Mouse (Mus musculus) neural tube, embryonic 15.5 days (tissue): ENCODE results near the gene Ncor2. TPM values are rescaled to one million over a fixed set of nuclear protein-coding genes. Genes with fewer than 3 reads are reported as not detected.

Experiments used
- ATAC-seq: fragments of 200-750 bp; cut with Nextera tagmentation; 2 replicates; pipeline ENCODE4 v1.8.0; 2017; ENCODE audit warnings: mild to moderate bottlenecking, moderate TSS enrichment, moderate library complexity; ENCODE audit not compliant: low FRiP score
- H3K27ac ChIP-seq: fragments of 300-500 bp; sonication (generic); replicated peaks from 2 replicates; pipeline ENCODE4 v1.5.1; 2015; ENCODE audit warnings: mild to moderate bottlenecking, inconsistent platforms
- H3K27me3 ChIP-seq: fragments of 300-500 bp; sonication (generic); replicated peaks from 2 replicates; pipeline ENCODE4 v1.6.1; 2015; ENCODE audit warnings: inconsistent platforms
- H3K36me3 ChIP-seq: fragments of 300-500 bp; sonication (generic); 2 replicates; pipeline ENCODE4 v1.6.1; 2015; ENCODE audit warnings: inconsistent platforms
- H3K4me1 ChIP-seq: fragments of 300-500 bp; sonication (generic); 2 replicates; pipeline ENCODE4 v1.6.1; 2015; ENCODE audit warnings: inconsistent platforms
- H3K4me2 ChIP-seq: fragments of 300-500 bp; sonication (generic); 2 replicates; pipeline ENCODE4 v1.6.1; 2015; ENCODE audit warnings: inconsistent platforms, mild to moderate bottlenecking, moderate library complexity
- H3K4me3 ChIP-seq: fragments of 300-500 bp; sonication (generic); replicated peaks from 2 replicates; pipeline ENCODE4 v1.5.1; 2015; ENCODE audit warnings: mild to moderate bottlenecking, inconsistent platforms
- H3K9ac ChIP-seq: fragments of 300-500 bp; sonication (generic); replicated peaks from 2 replicates; pipeline ENCODE4 v1.6.1; 2015; ENCODE audit warnings: mild to moderate bottlenecking, inconsistent platforms
- H3K9me3 ChIP-seq: fragments of 300-500 bp; sonication (generic); replicated peaks from 2 replicates; pipeline ENCODE4 v1.6.1; 2016; ENCODE audit warnings: inconsistent platforms
- WGBS: fragments of 180-500 bp; shearing (Covaris S2); methylation state at CpG from one replicate; pipeline ENCODE4 v1.1.7; 2015; ENCODE audit warnings: mixed read lengths; 5-methylcytosine and 5-hydroxymethylcytosine counted together
- polyA plus RNA-seq: library from polyadenylated mRNA; unstranded; fragments of >200 nt; fragmentation: Nextera tagmentation; extraction: Ambion mirVana; gene quantifications from 2 replicates; pipeline ENCODE4 v1.2.1, GENCODE M21; 2015

The Ncor2 gene
- polyA plus RNA-seq, 1 experiment from 2014 or later: 24.2 TPM

GRCm38 (mm10) chr5:125176370-125176766, 2.7 kb downstream of the Ncor2 start:
- H3K4me1 ChIP-seq: peaks cover 74% of the 10 kb centered on the region
- H3K27ac ChIP-seq: peak overlapping the region; percentile 92
- no peaks in the 10 kb centered on the region for H3K36me3 ChIP-seq
- H3K9ac ChIP-seq: peak overlapping the region; percentile 87
- H3K27me3 ChIP-seq: no peaks in the 10 kb centered on the region
- no peaks in the 10 kb centered on the region for H3K9me3 ChIP-seq
- no peak for ATAC-seq
- peak overlapping the region; percentile 82 for H3K4me2 ChIP-seq
- peak overlapping the region; percentile 90 for H3K4me3 ChIP-seq
- WGBS: 14% methylated on average over 5 of the region's 5 CpGs

DNA sequence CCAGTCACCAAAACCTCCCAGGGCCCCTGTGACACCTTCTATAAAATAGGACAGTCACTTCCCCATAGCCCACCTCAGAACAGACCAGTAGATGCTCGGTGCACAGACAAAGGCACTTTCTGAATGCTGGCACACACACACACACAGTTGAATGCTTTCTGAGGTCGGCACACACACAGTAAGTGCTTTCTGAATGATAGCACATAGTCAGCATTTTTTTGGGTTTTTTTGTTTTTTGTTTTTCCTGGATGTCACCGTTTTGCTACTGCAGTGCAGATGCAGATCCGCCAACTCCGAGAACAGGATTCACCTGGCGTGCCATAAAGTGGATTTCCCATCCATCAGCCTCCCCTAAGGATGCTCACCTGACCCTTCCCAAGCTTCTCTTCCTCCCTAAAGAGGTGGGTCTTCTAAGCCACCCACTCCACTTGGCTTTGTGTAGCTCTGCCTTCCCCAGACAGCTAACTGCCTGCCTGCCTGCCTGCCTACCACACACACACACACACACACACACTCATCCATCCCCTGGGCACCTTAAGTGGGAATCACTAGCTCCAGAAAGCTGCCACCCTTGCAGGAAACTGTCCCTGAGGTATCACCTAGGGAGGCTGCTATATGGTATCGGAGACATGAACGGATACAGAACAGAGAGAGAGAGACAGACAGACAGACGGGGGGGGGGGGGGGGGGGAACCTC, 3.2 kb downstream of the Ncor2 start:
- peak overlapping the region; percentile 87 for H3K9ac ChIP-seq
- peak overlapping the region; percentile 82 for H3K4me2 ChIP-seq
- H3K4me1 ChIP-seq: peaks cover 78% of the 10 kb centered on the region
- H3K27ac ChIP-seq: peak overlapping the region; percentile 92
- peak overlapping the region; percentile 90 for H3K4me3 ChIP-seq
- ATAC-seq: no peak
- no peaks in the 10 kb centered on the region for H3K27me3 ChIP-seq
- H3K9me3 ChIP-seq: no peaks in the 10 kb centered on the region
- no peaks in the 10 kb centered on the region for H3K36me3 ChIP-seq
- 38% methylated on average over 9 of the region's 9 CpGs for WGBS

GRCm38 (mm10) chr5:125174726-125175672, 4.0 kb downstream of the Ncor2 start:
- Histone ChIP-seq H3K4me2 (peak overlapping the region; percentile 82), H3K27me3 (no peaks in the 10 kb centered on the region), H3K4me3 (peak overlapping the region; percentile 90), H3K27ac (peak overlapping the region; percentile 92), H3K9ac (peak overlapping the region; percentile 87; the same call in 1 of the 2 replicates), H3K36me3 (no peaks in the 10 kb centered on the region), H3K4me1 (peaks cover 80% of the 10 kb centered on the region), H3K9me3 (no peaks in the 10 kb centered on the region)
- 41% methylated on average over 13 of the region's 13 CpGs for WGBS
- ATAC-seq: no peak

DNA sequence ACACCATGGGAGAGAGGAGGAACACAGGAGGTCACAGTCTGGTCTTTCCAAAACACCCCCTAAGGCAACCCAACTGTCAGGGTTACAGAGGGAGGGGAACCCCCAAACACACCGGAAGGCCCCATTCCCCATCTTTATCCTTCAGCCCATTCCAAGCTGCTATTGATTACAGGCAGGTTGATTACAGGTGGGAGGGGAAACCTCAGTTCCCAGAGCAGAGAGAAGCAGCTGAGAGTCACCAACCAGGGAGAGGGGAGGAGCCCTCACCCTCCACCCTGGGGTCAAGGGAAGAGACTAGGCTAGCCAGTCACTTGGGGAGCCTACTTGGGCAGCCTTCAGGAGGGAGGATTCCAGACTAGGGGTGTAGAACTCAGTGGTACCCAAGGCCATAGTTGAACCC, 5.2 kb downstream of the Ncor2 start:
- Histone ChIP-seq H3K9ac (no peak overlapping the region), H3K27ac (peak overlapping the region; percentile 73), H3K27me3 (no peaks in the 10 kb centered on the region), H3K36me3 (no peaks in the 10 kb centered on the region), H3K4me3 (no peak overlapping the region), H3K9me3 (no peaks in the 10 kb centered on the region), H3K4me2 (0 out of 2 replicates have a peak overlapping the region, but pooled peaks have one; percentile 26), H3K4me1 (peaks cover 84% of the 10 kb centered on the region)
- WGBS: 80% methylated on average over 1 of the region's 1 CpGs
- no peak for ATAC-seq

GRCm38 (mm10) chr5:125172831-125173615, 6.0 kb downstream of the Ncor2 start:
- 28% methylated on average over 12 of the region's 12 CpGs for WGBS
- Histone ChIP-seq H3K9me3 (no peaks in the 10 kb centered on the region), H3K27ac (peak overlapping the region; percentile 73), H3K4me3 (no peak overlapping the region), H3K36me3 (no peaks in the 10 kb centered on the region), H3K4me1 (peaks cover 93% of the 10 kb centered on the region), H3K27me3 (no peaks in the 10 kb centered on the region), H3K9ac (no peak overlapping the region), H3K4me2 (peak overlapping the region; percentile 26; the same call in 1 of the 2 replicates)
- no peak for ATAC-seq

DNA sequence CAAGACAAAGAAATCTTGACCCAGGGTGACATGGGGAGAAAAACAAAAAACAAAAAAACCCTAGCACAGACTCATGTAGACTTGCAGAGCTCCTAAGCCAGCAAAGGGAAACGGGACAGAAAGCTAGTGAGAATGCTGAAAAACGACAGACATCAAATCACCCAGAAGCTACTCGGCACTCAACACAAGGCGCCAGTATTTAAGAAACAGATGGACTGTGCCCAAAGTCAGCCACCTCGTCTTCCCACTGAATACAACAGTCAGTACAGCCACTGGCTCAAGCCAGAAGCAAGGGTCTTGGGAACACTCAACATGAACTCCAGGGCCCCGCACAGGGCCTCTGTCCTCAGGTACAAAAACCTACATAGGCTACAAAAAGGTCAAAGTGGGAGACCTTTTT, 7.8 kb downstream of the Ncor2 start:
- 42% methylated on average over 6 of the region's 6 CpGs for WGBS
- Histone ChIP-seq H3K4me3 (no peak overlapping the region), H3K4me1 (peaks cover 97% of the 10 kb centered on the region), H3K36me3 (no peaks in the 10 kb centered on the region), H3K4me2 (peak overlapping the region; percentile 26; the same call in 1 of the 2 replicates), H3K9ac (no peak overlapping the region), H3K27me3 (no peaks in the 10 kb centered on the region), H3K27ac (peak overlapping the region; percentile 73), H3K9me3 (no peaks in the 10 kb centered on the region)
- no peak for ATAC-seq

GRCm38 (mm10) chr5:125170107-125170842, 8.7 kb downstream of the Ncor2 start:
- H3K9ac ChIP-seq: no peak overlapping the region
- no peaks in the 10 kb centered on the region for H3K9me3 ChIP-seq
- WGBS: 68% methylated on average over 11 of the region's 11 CpGs
- 0 out of 2 replicates have a peak overlapping the region, but pooled peaks have one; percentile 33 for H3K27ac ChIP-seq
- H3K4me3 ChIP-seq: no peak overlapping the region
- ATAC-seq: no peak
- no peak overlapping the region for H3K4me2 ChIP-seq
- peaks cover 97% of the 10 kb centered on the region for H3K4me1 ChIP-seq
- H3K36me3 ChIP-seq: no peaks in the 10 kb centered on the region
- H3K27me3 ChIP-seq: no peaks in the 10 kb centered on the region

DNA sequence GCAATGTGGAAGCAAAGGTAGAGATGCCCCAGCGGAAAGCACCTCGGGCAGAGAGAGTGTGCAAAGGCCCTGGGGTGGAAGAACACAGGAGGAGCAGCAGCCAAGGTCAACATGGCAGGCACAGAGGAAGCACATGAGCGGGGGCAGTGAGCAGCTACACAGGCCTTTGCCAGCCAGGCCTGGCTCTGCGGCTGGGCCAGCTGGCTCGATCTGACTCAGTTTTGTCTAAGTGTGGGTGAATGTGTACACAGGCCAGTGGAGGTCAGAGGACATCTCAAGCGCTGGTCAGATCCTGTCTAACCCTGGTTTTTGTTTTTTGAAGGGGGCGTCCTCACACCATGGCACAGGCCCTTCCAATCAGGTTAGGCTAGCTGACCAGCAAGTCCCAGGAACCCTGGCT, 10.9 kb downstream of the Ncor2 start:
- H3K36me3 ChIP-seq: no peaks in the 10 kb centered on the region
- no peak overlapping the region for H3K4me2 ChIP-seq
- no peak overlapping the region for H3K4me3 ChIP-seq
- ATAC-seq: no peak
- H3K9me3 ChIP-seq: no peaks in the 10 kb centered on the region
- H3K9ac ChIP-seq: no peak overlapping the region
- WGBS: 87% methylated on average over 7 of the region's 7 CpGs
- H3K27me3 ChIP-seq: no peaks in the 10 kb centered on the region
- H3K27ac ChIP-seq: peak overlapping the region; percentile 28; the same call in 1 of the 2 replicates
- peaks cover 99% of the 10 kb centered on the region for H3K4me1 ChIP-seq

DNA sequence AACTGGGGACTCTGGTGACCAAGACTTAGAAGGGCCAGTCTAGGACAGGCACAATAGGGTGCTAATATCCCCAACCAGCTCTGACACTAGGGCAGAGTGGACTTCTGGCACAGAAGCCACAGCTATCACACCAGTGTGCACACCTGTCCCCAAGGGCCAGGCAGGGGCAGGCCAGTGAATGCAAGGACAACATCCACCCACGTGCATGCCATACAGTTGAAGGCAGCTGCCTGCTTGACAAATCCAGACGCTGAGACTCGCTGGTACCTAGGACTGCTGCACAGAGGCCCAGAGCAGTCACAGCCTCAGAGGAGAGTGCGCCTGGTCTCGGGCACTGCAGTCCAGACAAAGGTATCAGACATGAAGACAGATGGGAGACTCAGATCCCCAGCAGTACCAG, 11.5 kb downstream of the Ncor2 start:
- H3K4me3 ChIP-seq: no peak overlapping the region
- no peak for ATAC-seq
- H3K27ac ChIP-seq: peak overlapping the region; percentile 28; the same call in 1 of the 2 replicates
- H3K4me2 ChIP-seq: no peak overlapping the region
- H3K9me3 ChIP-seq: no peaks in the 10 kb centered on the region
- H3K36me3 ChIP-seq: no peaks in the 10 kb centered on the region
- WGBS: 76% methylated on average over 5 of the region's 5 CpGs
- no peaks in the 10 kb centered on the region for H3K27me3 ChIP-seq
- no peak overlapping the region for H3K9ac ChIP-seq
- peaks cover 99% of the 10 kb centered on the region for H3K4me1 ChIP-seq

- Histone ChIP-seq H3K36me3 (no peaks in the 10 kb centered on the region), H3K9ac (no peak overlapping the region), H3K27me3 (no peaks in the 10 kb centered on the region), H3K27ac (peak overlapping the region; percentile 77; the same call in 1 of the 2 replicates), H3K9me3 (no peaks in the 10 kb centered on the region), H3K4me2 (no peak overlapping the region), H3K4me3 (no peak overlapping the region), H3K4me1 (peaks cover 91% of the 10 kb centered on the region)
- WGBS: 83% methylated on average over 14 of the region's 14 CpGs
- no peak for ATAC-seq
Observed at GRCm38 (mm10) chr5:125165993-125166392, 13.0 kb downstream of the Ncor2 start.
